Mouse (Mus musculus) MEL (cell line): ENCODE measurements at regions not wholly inside any gene's neighbourhood (a gene's known extent, or its start where the extent isn't known, plus 50 kb on each side); places are given as distances from the start of the nearest gene placed in this dataset.

Source experiments
- DNase-seq: peaks from one replicate; pipeline ENCODE4 v3.0.0; 2011; ENCODE audit warnings: low read depth, low spot score
- H3K27ac ChIP-seq: 2 replicates; pipeline ENCODE4 v1.5.1; 2012; ENCODE audit warnings: low read depth, mild to moderate bottlenecking, control low read depth, low read length, moderate library complexity; ENCODE audit not compliant: control insufficient read depth
- H3K27me3 ChIP-seq, 2 experiments: fragments of 150-350 bp in 1 of 2; sonication (generic) in 1 of 2; 2 replicates each; pipeline ENCODE4 v1.6.1; 2012; ENCODE audit warnings: low read length in 2 of 2, mild to moderate bottlenecking in 2 of 2, improper control_type of control experiment in 1 of 2, moderate library complexity in 1 of 2; ENCODE audit not compliant: insufficient read depth in 2 of 2, control insufficient read depth in 1 of 2
- H3K36me3 ChIP-seq, 2 experiments: 2 replicates each; pipeline ENCODE4 v1.6.1; 2012 to 2014; ENCODE audit warnings: low read length in 2 of 2, improper control_type of control experiment in 1 of 2, inconsistent platforms in 1 of 2, mild to moderate bottlenecking in 1 of 2; ENCODE audit not compliant: insufficient read depth in 2 of 2, control insufficient read depth in 1 of 2
- H3K4me1 ChIP-seq, 2 experiments: fragments of 150-350 bp in 1 of 2; sonication (generic) in 1 of 2; 2 replicates each; pipeline ENCODE4 v1.6.1; 2012; ENCODE audit warnings: low read length in 2 of 2, improper control_type of control experiment in 1 of 2, mild to moderate bottlenecking in 1 of 2; ENCODE audit not compliant: insufficient read depth in 2 of 2, control insufficient read depth in 1 of 2
- H3K4me3 ChIP-seq, 2 experiments: fragments of 150-350 bp in 1 of 2; sonication (generic) in 1 of 2; 2 replicates each; pipeline ENCODE4 v1.5.1; 2012; ENCODE audit warnings: low read depth in 2 of 2, low read length in 2 of 2, mild to moderate bottlenecking in 2 of 2, moderate library complexity in 2 of 2, control low read depth in 1 of 2, improper control_type of control experiment in 1 of 2; ENCODE audit not compliant: control insufficient read depth in 1 of 2, insufficient read depth in 1 of 2
- H3K79me2 ChIP-seq: 2 replicates; pipeline ENCODE4 v1.6.1; 2012; ENCODE audit warnings: mild to moderate bottlenecking, low read length, moderate library complexity; ENCODE audit not compliant: control insufficient read depth, poor library complexity, insufficient read depth
- H3K9ac ChIP-seq: 2 replicates; pipeline ENCODE4 v1.6.1; 2012; ENCODE audit warnings: low read depth, mild to moderate bottlenecking, control low read depth, low read length, moderate library complexity; ENCODE audit not compliant: control insufficient read depth, poor library complexity, severe bottlenecking
- H3K9me3 ChIP-seq: fragments of 150-350 bp; sonication (generic); replicated peaks from 2 replicates; pipeline ENCODE4 v1.6.1; 2012; ENCODE audit warnings: mild to moderate bottlenecking, low read length, improper control_type of control experiment, moderate library complexity; ENCODE audit not compliant: insufficient read depth
- BHLHE40 ChIP-seq: IDR thresholded peaks from 2 replicates; pipeline ENCODE4 v1.6.1; 2012; ENCODE audit warnings: low read depth, mild to moderate bottlenecking, inconsistent platforms, low read length, improper control_type of control experiment, borderline replicate concordance
- CTCF ChIP-seq, 3 experiments: IDR thresholded peaks in 2 of 3; conservative IDR thresholded peaks in 1 of 3; 2 replicates each; pipeline ENCODE4 v1.5.1; 2011 to 2012; ENCODE audit warnings: low read length in 3 of 3, low read depth in 2 of 3, mild to moderate bottlenecking in 2 of 3, improper control_type of control experiment in 1 of 3, inconsistent platforms in 1 of 3, mixed read lengths in 1 of 3, moderate library complexity in 1 of 3; ENCODE audit not compliant: control insufficient read depth in 1 of 3, insufficient read depth in 1 of 3, poor library complexity in 1 of 3, severe bottlenecking in 1 of 3
- EP300 ChIP-seq, 2 experiments: IDR thresholded peaks; 2 replicates each; pipeline ENCODE4 v1.6.1; 2011; ENCODE audit warnings: improper control_type of control experiment in 2 of 2, low read length in 2 of 2, low read depth in 1 of 2, mild to moderate bottlenecking in 1 of 2
- ETS1 ChIP-seq: IDR thresholded peaks from 2 replicates; pipeline ENCODE4 v1.6.1; 2012; ENCODE audit warnings: low read depth, mild to moderate bottlenecking, inconsistent platforms, low read length, improper control_type of control experiment, moderate library complexity
- GATA1 ChIP-seq: IDR thresholded peaks from 2 replicates; pipeline ENCODE4 v1.6.1; 2011; ENCODE audit warnings: low read depth, low read length, improper control_type of control experiment
- KAT2A ChIP-seq: conservative IDR thresholded peaks from 2 replicates; pipeline ENCODE4 v1.6.1; 2012; ENCODE audit warnings: low read depth, low read length, improper control_type of control experiment, inconsistent platforms
- MAFK ChIP-seq: IDR thresholded peaks from 2 replicates; pipeline ENCODE4 v1.6.1; 2011; ENCODE audit warnings: low read depth, mild to moderate bottlenecking, low read length, improper control_type of control experiment, borderline replicate concordance
- MAZ ChIP-seq: IDR thresholded peaks from 2 replicates; pipeline ENCODE4 v1.6.1; 2012; ENCODE audit warnings: low read depth, mild to moderate bottlenecking, inconsistent platforms, low read length, improper control_type of control experiment
- MXI1 ChIP-seq: IDR thresholded peaks from 2 replicates; pipeline ENCODE4 v1.6.1; 2011; ENCODE audit warnings: mild to moderate bottlenecking, low read depth, low read length, improper control_type of control experiment
- MYB ChIP-seq: IDR thresholded peaks from 2 replicates; pipeline ENCODE4 v1.6.1; 2011; ENCODE audit warnings: mild to moderate bottlenecking, low read depth, low read length, improper control_type of control experiment
- NELFE ChIP-seq: IDR thresholded peaks from 2 replicates; pipeline ENCODE4 v1.6.1; 2011; ENCODE audit warnings: low read depth, low read length, improper control_type of control experiment
- POLR2A ChIP-seq, 2 experiments: IDR thresholded peaks; 2 replicates each; pipeline ENCODE4 v1.6.1; 2011 to 2012; ENCODE audit warnings: low read length in 2 of 2, mild to moderate bottlenecking in 2 of 2, control low read depth in 1 of 2, improper control_type of control experiment in 1 of 2, low read depth in 1 of 2, moderate library complexity in 1 of 2; ENCODE audit not compliant: control insufficient read depth in 1 of 2, insufficient read depth in 1 of 2, poor library complexity in 1 of 2
- POLR2AphosphoS5 ChIP-seq: IDR thresholded peaks from 2 replicates; pipeline ENCODE4 v1.6.1; 2012; ENCODE audit warnings: low read depth, borderline replicate concordance, mild to moderate bottlenecking, inconsistent platforms, low read length, moderate library complexity, mixed read lengths
- RAD21 ChIP-seq: IDR thresholded peaks from 2 replicates; pipeline ENCODE4 v1.6.1; 2011; ENCODE audit warnings: mild to moderate bottlenecking, low read depth, low read length, improper control_type of control experiment
- RCOR1 ChIP-seq: IDR thresholded peaks from 2 replicates; pipeline ENCODE4 v1.6.1; 2012; ENCODE audit warnings: low read depth, mild to moderate bottlenecking, inconsistent platforms, low read length, improper control_type of control experiment
- SIN3A ChIP-seq: IDR thresholded peaks from 2 replicates; pipeline ENCODE4 v1.6.1; 2012; ENCODE audit warnings: low read length, improper control_type of control experiment, inconsistent platforms
- TBP ChIP-seq: IDR thresholded peaks from 2 replicates; pipeline ENCODE4 v1.8.0; 2011; ENCODE audit warnings: low read depth, low read length, improper control_type of control experiment
- TCF12 ChIP-seq: IDR thresholded peaks from 2 replicates; pipeline ENCODE4 v1.6.1; 2014; ENCODE audit warnings: low read depth, mild to moderate bottlenecking, inconsistent platforms, low read length, improper control_type of control experiment, moderate library complexity
- UBTF ChIP-seq: IDR thresholded peaks from 2 replicates; pipeline ENCODE4 v1.6.1; 2012; ENCODE audit warnings: low read depth, mild to moderate bottlenecking, inconsistent platforms, low read length, improper control_type of control experiment, moderate library complexity, borderline replicate concordance; ENCODE audit not compliant: insufficient read depth
- ZC3H11A ChIP-seq: IDR thresholded peaks from 2 replicates; pipeline ENCODE4 v1.6.1; 2012; ENCODE audit warnings: low read depth, mild to moderate bottlenecking, inconsistent platforms, low read length, improper control_type of control experiment
- ZKSCAN1 ChIP-seq: IDR thresholded peaks from 2 replicates; pipeline ENCODE4 v1.6.1; 2012; ENCODE audit warnings: low read depth, mild to moderate bottlenecking, inconsistent platforms, low read length, improper control_type of control experiment, moderate library complexity

GRCm38 (mm10) chr13:60529381-60530069 lies 72.2 kb upstream of the Dapk1 start:
- H3K4me3 ChIP-seq = no peak overlapping the region
- H3K36me3 ChIP-seq = no peaks in the 10 kb centered on the region; a peak in 1 of 4 replicates
- no peaks in the 10 kb centered on the region for H3K79me2 ChIP-seq
- no peaks in the 10 kb centered on the region for H3K4me1 ChIP-seq
- H3K9ac ChIP-seq = no peak overlapping the region
- DNase-seq = no peak
- no peaks in the 10 kb centered on the region for H3K9me3 ChIP-seq
- H3K27ac ChIP-seq = no peak overlapping the region
- peaks cover 0 to 1% of the 10 kb centered on the region in 2 experiments; a peak in 1 of 4 replicates for H3K27me3 ChIP-seq
- TF ChIP-seq MYB (no peak), ETS1 (no peak), GATA1 (no peak), POLR2A (IDR thresholded peaks at IDR 0.05; ENCODE audit: control insufficient read depth in 1 of 2, insufficient read depth in 1 of 2, low read depth in 1 of 2, low read length in 2 of 2, poor library complexity in 1 of 2) (no peak), KAT2A (no peak), TCF12 (no peak), ZKSCAN1 (no peak), BHLHE40 (no peak), RAD21 (no peak), CTCF (IDR thresholded peaks at IDR 0.05 in 2 of 3, conservative IDR thresholded peaks at IDR 0.05 in 1 of 3; ENCODE audit: control insufficient read depth in 1 of 3, insufficient read depth in 1 of 3, low read depth in 2 of 3, low read length in 3 of 3, poor library complexity in 1 of 3, severe bottlenecking in 1 of 3) (no peak), MAZ (no peak), RCOR1 (no peak), MXI1 (no peak), SIN3A (no peak)
- TF ChIP-seq, all 39 proteins: peak for 0

DNA sequence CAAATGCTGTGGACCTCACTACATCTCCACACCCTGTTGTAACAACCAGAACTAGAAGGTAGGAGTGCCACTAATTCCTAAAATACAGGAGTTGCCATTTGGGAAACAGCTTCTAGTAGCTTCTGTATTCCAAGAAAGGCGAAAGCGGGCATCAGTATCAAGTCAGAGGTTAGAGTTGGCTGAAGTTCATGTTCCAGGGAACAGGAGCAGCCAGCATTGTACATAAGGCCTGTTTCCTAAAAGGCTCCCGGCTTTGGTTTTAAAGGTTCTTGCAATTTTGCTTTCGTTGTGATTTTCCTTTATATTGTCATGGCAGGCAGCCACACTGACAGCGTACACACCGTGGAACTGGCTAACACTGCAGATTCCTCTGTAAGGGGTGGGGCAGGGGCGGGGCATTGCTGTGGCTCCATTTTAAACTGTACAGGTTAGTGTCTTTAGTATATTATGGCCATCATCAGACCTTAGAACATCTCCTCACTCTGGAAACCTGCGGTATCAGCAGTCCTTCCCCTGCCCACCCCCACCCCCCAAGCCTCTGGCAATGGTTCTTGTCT lies 67.8 kb upstream of the Dapk1 start:
- Histone ChIP-seq H3K36me3 (no peaks in the 10 kb centered on the region; a peak in 1 of 4 replicates), H3K9me3 (no peaks in the 10 kb centered on the region), H3K27me3 (no peaks in the 10 kb centered on the region), H3K4me3 (0 out of 4 replicates have a peak overlapping the region, but pooled peaks of 1 of the 2 experiments have one; percentile 15), H3K9ac (no peak overlapping the region), H3K79me2 (no peaks in the 10 kb centered on the region), H3K4me1 (peaks cover 2 to 3% of the 10 kb centered on the region in 2 experiments; a peak in 1 of 4 replicates), H3K27ac (no peak overlapping the region)
- no peak for DNase-seq
- TF ChIP-seq MAFK = no peak
- no peak for TF ChIP-seq ZC3H11A
- TF ChIP-seq POLR2AphosphoS5 = no peak
- TF ChIP-seq NELFE = no peak
- no peak for TF ChIP-seq TBP
- TF ChIP-seq MXI1 = no peak
- TF ChIP-seq UBTF = no peak
- no peak for TF ChIP-seq EP300 (IDR thresholded peaks at IDR 0.05; ENCODE audit: low read depth in 1 of 2, low read length in 2 of 2)
- no peak for TF ChIP-seq RAD21
